Mouse (Mus musculus) myocyte (in vitro differentiated cells): Measurements from ENCODE around the gene Igf2bp3.

Experiments used
- CEBPB ChIP-seq: IDR thresholded peaks from 2 replicates; pipeline ENCODE4 v1.6.1; 2011; ENCODE audit warnings: mild to moderate bottlenecking, moderate library complexity; ENCODE audit not compliant: poor library complexity, insufficient read depth, severe bottlenecking
- E2F4 ChIP-seq: IDR thresholded peaks from one replicate; pipeline ENCODE4 v1.6.1; 2011; ENCODE audit warnings: mild to moderate bottlenecking, control low read depth, moderate library complexity; ENCODE audit not compliant: insufficient read depth
- MAX ChIP-seq: IDR thresholded peaks from one replicate; pipeline ENCODE4 v1.6.1; 2011; ENCODE audit warnings: low read depth, mild to moderate bottlenecking, control low read depth
- MYOD1 ChIP-seq, 3 experiments: IDR thresholded peaks; one replicate each; pipeline ENCODE4 v1.6.1; 2011; ENCODE audit warnings: control low read depth in 2 of 3, low read depth in 2 of 3, mild to moderate bottlenecking in 2 of 3, moderate library complexity in 1 of 3; ENCODE audit not compliant: insufficient read length in 2 of 3, control insufficient read depth in 1 of 3
- MYOG ChIP-seq, 3 experiments: IDR thresholded peaks; one replicate each; pipeline ENCODE4 v1.6.1; 2011; ENCODE audit warnings: control low read depth in 2 of 3, low read depth in 2 of 3, mild to moderate bottlenecking in 2 of 3; ENCODE audit not compliant: insufficient read length in 2 of 3, control insufficient read depth in 1 of 3, insufficient read depth in 1 of 3
- POLR2A ChIP-seq: IDR thresholded peaks from one replicate; pipeline ENCODE4 v1.6.1; 2011; ENCODE audit warnings: low read depth, mild to moderate bottlenecking, control low read depth, moderate library complexity; ENCODE audit not compliant: insufficient read length
- POLR2AphosphoS2 ChIP-seq: IDR thresholded peaks from one replicate; pipeline ENCODE4 v1.6.1; 2011; ENCODE audit warnings: low read depth, control low read depth; ENCODE audit not compliant: insufficient read length
- REST ChIP-seq: IDR thresholded peaks from one replicate; pipeline ENCODE4 v1.6.1; 2011; ENCODE audit warnings: mild to moderate bottlenecking, control low read depth, moderate library complexity; ENCODE audit not compliant: insufficient read depth, insufficient read length
- SRF ChIP-seq: IDR thresholded peaks from one replicate; pipeline ENCODE4 v1.6.1; 2011; ENCODE audit warnings: low read depth; ENCODE audit not compliant: control insufficient read depth, insufficient read length
- TCF12 ChIP-seq: IDR thresholded peaks from one replicate; pipeline ENCODE4 v1.6.1; 2011; ENCODE audit warnings: mild to moderate bottlenecking, control low read depth; ENCODE audit not compliant: poor library complexity, insufficient read depth, severe bottlenecking
- TCF3 ChIP-seq: IDR thresholded peaks from one replicate; pipeline ENCODE4 v1.6.1; 2011; ENCODE audit warnings: low read depth, control low read depth; ENCODE audit not compliant: insufficient read length
- USF1 ChIP-seq: IDR thresholded peaks from one replicate; pipeline ENCODE4 v1.6.1; 2011; ENCODE audit warnings: low read depth, mild to moderate bottlenecking, control low read depth, moderate library complexity

- TF ChIP-seq USF1 (no peak), POLR2AphosphoS2 (no peak), POLR2A (no peak), MYOG (IDR thresholded peaks at IDR 0.05; ENCODE audit: control insufficient read depth in 1 of 3, insufficient read depth in 1 of 3, insufficient read length in 2 of 3, low read depth in 2 of 3) (no peak), CEBPB (no peak), E2F4 (no peak), MAX (no peak), MYOD1 (IDR thresholded peaks at IDR 0.05; ENCODE audit: control insufficient read depth in 1 of 3, insufficient read length in 2 of 3, low read depth in 2 of 3) (no peak), TCF3 (no peak), TCF12 (no peak), SRF (no peak), REST (no peak)
Observed at GRCm38 (mm10) chr6:49050677-49051410, 163.9 kb downstream of the Igf2bp3 start.
